Mouse (Mus musculus) mouse trophoblast stem cell (cell line): Measurements from ENCODE around the gene Rab13.

Source experiments
- in situ Hi-C, 2 experiments: fragments of 300-500 bp; cut with MseI, MboI; formaldehyde crosslinking; loops; 2 replicates in 1 of 2; 3 replicates in 1 of 2; pipeline ENCODE4 v1.15.1; 2025

Gene Rab13

GRCm38 (mm10) chr3:90213377-90213866, at the start of gene Rab13, which contains the start of gene Rps27:
TSS of gene Rab13 (plus strand) at chr3:90213695.
TSS of gene Rps27 (minus strand) at chr3:90213651.
- in situ Hi-C loops: no loop called here

GRCm38 (mm10) chr3:90179566-90179965, 33.9 kb upstream of the Rab13 start:
- in situ Hi-C loops: no loop called here

- in situ Hi-C loops: no loop called here
These were observed 29.9 kb upstream of the Rab13 start for GRCm38 (mm10) chr3:90183581-90183980.

- in situ Hi-C loops: no loop called here
These were observed 22.5 kb upstream of the Rab13 start for GRCm38 (mm10) chr3:90190859-90191510.

- in situ Hi-C loops: no loop called here
These were observed 18.7 kb upstream of the Rab13 start for GRCm38 (mm10) chr3:90194759-90195158.

GRCm38 (mm10) chr3:90195644-90196043, 17.9 kb upstream of the Rab13 start:
- in situ Hi-C loops: no loop called here

GRCm38 (mm10) chr3:90197548-90197947, 15.9 kb upstream of the Rab13 start:
- in situ Hi-C loops: no loop called here

GRCm38 (mm10) chr3:90202884-90203283, 10.6 kb upstream of the Rab13 start:
- in situ Hi-C loops: no loop called here

- in situ Hi-C loops: no loop called here
These were observed 9.9 kb upstream of the Rab13 start for GRCm38 (mm10) chr3:90203619-90204018.

GRCm38 (mm10) chr3:90204582-90204981, 8.9 kb upstream of the Rab13 start:
- in situ Hi-C loops: no loop called here

- in situ Hi-C loops: no loop called here
These were observed 4.8 kb upstream of the Rab13 start for GRCm38 (mm10) chr3:90208662-90209061.

GRCm38 (mm10) chr3:90209908-90210566, 3.5 kb upstream of the Rab13 start:
- in situ Hi-C loops: no loop called here

- in situ Hi-C loops: no loop called here
These were observed 1.8 kb upstream of the Rab13 start for GRCm38 (mm10) chr3:90211475-90212398.

- in situ Hi-C loops: no loop called here
These were observed 772 bp upstream of the Rab13 start for GRCm38 (mm10) chr3:90212723-90213122.

- in situ Hi-C loops: no loop called here
These were observed 625 bp downstream of the Rab13 start for GRCm38 (mm10) chr3:90213956-90214684.

GRCm38 (mm10) chr3:90215825-90216380, 2.4 kb downstream of the Rab13 start:
- in situ Hi-C loops: no loop called here

GRCm38 (mm10) chr3:90220088-90220487, 6.6 kb downstream of the Rab13 start:
- in situ Hi-C loops: no loop called here

GRCm38 (mm10) chr3:90220531-90220951, 7.0 kb downstream of the Rab13 start:
- in situ Hi-C loops: no loop called here

GRCm38 (mm10) chr3:90221123-90221522, 7.6 kb downstream of the Rab13 start:
- in situ Hi-C loops: no loop called here

GRCm38 (mm10) chr3:90222455-90222854, 9.0 kb downstream of the Rab13 start:
- in situ Hi-C loops: no loop called here

- in situ Hi-C loops: no loop called here
These were observed 9.4 kb downstream of the Rab13 start for GRCm38 (mm10) chr3:90222941-90223340.
